Mouse (Mus musculus) C2C12 (cell line): Measurements from ENCODE around the gene Gm13090.

Experiments used
- CTCF ChIP-seq: IDR thresholded peaks from one replicate; pipeline ENCODE4 v1.5.1; 2011; ENCODE audit not compliant: control insufficient read depth, insufficient read depth, insufficient read length
- MYOD1 ChIP-seq: IDR thresholded peaks from one replicate; pipeline ENCODE4 v1.6.1; 2011; ENCODE audit warnings: low read depth; ENCODE audit not compliant: control insufficient read depth, insufficient read length
- MYOG ChIP-seq: IDR thresholded peaks from one replicate; pipeline ENCODE4 v1.6.1; 2011; ENCODE audit not compliant: control insufficient read depth, insufficient read length; ENCODE audit errors: extremely low read depth

DNA sequence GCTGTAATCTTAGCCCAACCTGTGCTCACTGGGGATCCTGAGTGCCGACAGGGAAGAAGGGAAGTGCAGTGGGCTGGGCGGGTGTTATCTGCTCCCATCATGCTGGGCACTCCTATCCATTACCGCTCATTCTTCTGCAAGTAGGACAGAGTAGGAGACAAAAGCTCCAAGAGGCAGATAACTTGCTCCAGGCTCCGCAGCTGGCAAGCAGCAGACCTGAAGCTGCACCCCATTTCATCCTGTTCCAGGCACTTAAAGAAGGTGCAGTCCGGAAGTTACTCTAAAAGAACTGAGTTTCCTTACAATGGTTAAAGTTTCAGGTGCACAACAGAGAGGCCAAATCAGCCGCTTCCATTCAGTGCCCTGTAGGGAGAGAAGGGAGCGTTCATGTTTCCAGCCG lies 21.9 kb downstream of the Gm13090 start:
- TF ChIP-seq MYOG (no peak), CTCF (no peak), MYOD1 (no peak)
